Mouse (Mus musculus): ENCODE measurements around the gene Mrpl21.

DNA sequence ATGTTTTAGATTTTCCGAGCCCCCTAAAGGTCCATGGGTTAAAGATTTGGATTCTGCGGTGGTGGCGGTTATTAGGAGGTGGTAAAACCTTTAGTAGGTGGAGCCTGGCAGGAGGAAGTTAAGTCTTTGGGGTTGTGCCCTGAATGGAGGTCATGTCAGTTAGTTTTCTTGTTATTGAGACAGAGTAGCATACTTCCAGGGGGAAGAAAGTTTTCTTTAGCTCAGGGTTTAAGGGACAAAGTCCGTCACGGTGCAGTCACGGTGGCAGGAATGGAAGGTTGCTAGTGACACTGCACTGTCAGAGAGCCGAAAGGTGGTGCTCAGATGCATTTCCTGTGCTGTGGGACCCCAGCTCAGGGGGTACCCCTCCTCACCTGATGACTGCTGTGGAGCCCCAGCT lies 15.1 kb downstream of the Mrpl21 start:
- no peak for TF ChIP-seq CTCF (IDR thresholded peaks at IDR 0.05; ENCODE audit: control insufficient read depth, insufficient read depth, low read length)
- no peak for TF ChIP-seq POLR2A (IDR thresholded peaks at IDR 0.05; ENCODE audit: borderline replicate concordance, control insufficient read depth, low read depth, low read length)

Measured in bone marrow, adult 2 months (tissue).